Mouse (Mus musculus) CH12.LX (cell line): Measurements from ENCODE around the gene Aip.

Source experiments
- CHD2 ChIP-seq: IDR thresholded peaks from 2 replicates; pipeline ENCODE4 v1.6.1; 2011; ENCODE audit warnings: low read length, improper control_type of control experiment
- CTCF ChIP-seq, 2 experiments: IDR thresholded peaks in 1 of 2; conservative IDR thresholded peaks in 1 of 2; 2 replicates each; pipeline ENCODE4 v1.5.1; 2011 to 2012; ENCODE audit warnings: low read depth in 2 of 2, low read length in 2 of 2, improper control_type of control experiment in 1 of 2, inconsistent platforms in 1 of 2, mild to moderate bottlenecking in 1 of 2, moderate library complexity in 1 of 2
- EP300 ChIP-seq: IDR thresholded peaks from 2 replicates; pipeline ENCODE4 v1.6.1; 2011; ENCODE audit warnings: low read length, improper control_type of control experiment
- GABPA ChIP-seq: IDR thresholded peaks from 2 replicates; pipeline ENCODE4 v1.6.1; 2012; ENCODE audit warnings: low read depth, low read length, improper control_type of control experiment, inconsistent platforms; ENCODE audit not compliant: insufficient replicate concordance
- HCFC1 ChIP-seq: IDR thresholded peaks from 2 replicates; pipeline ENCODE4 v1.6.1; 2012; ENCODE audit warnings: low read depth, mild to moderate bottlenecking, inconsistent platforms, low read length, improper control_type of control experiment
- MAZ ChIP-seq: IDR thresholded peaks from 2 replicates; pipeline ENCODE4 v1.6.1; 2012; ENCODE audit warnings: low read depth, mild to moderate bottlenecking, inconsistent platforms, low read length, improper control_type of control experiment, moderate library complexity
- MEF2A ChIP-seq: IDR thresholded peaks from 2 replicates; pipeline ENCODE4 v1.6.1; 2014; ENCODE audit warnings: low read depth, mild to moderate bottlenecking, inconsistent platforms, low read length, improper control_type of control experiment, borderline replicate concordance
- MXI1 ChIP-seq: IDR thresholded peaks from 2 replicates; pipeline ENCODE4 v1.6.1; 2011; ENCODE audit warnings: mild to moderate bottlenecking, low read depth, low read length, improper control_type of control experiment
- MYC ChIP-seq: IDR thresholded peaks from 2 replicates; pipeline ENCODE4 v1.6.1; 2011; ENCODE audit warnings: low read depth, mild to moderate bottlenecking, improper control_type of control experiment, low read length
- PAX5 ChIP-seq: IDR thresholded peaks from 2 replicates; pipeline ENCODE4 v1.6.1; 2012; ENCODE audit warnings: low read length, inconsistent platforms, mixed read lengths
- POLR2A ChIP-seq: IDR thresholded peaks from 2 replicates; pipeline ENCODE4 v1.6.1; 2011; ENCODE audit warnings: low read depth, mild to moderate bottlenecking, improper control_type of control experiment, low read length
- TCF12 ChIP-seq: IDR thresholded peaks from 2 replicates; pipeline ENCODE4 v1.6.1; 2014; ENCODE audit warnings: low read depth, mild to moderate bottlenecking, inconsistent platforms, low read length, improper control_type of control experiment
- ZC3H11A ChIP-seq: IDR thresholded peaks from 2 replicates; pipeline ENCODE4 v1.6.1; 2012; ENCODE audit warnings: low read depth, mild to moderate bottlenecking, inconsistent platforms, low read length, improper control_type of control experiment
- ZNF384 ChIP-seq: IDR thresholded peaks from 2 replicates; pipeline ENCODE4 v1.6.1; 2012; ENCODE audit warnings: low read depth, low read length, improper control_type of control experiment, inconsistent platforms

DNA sequence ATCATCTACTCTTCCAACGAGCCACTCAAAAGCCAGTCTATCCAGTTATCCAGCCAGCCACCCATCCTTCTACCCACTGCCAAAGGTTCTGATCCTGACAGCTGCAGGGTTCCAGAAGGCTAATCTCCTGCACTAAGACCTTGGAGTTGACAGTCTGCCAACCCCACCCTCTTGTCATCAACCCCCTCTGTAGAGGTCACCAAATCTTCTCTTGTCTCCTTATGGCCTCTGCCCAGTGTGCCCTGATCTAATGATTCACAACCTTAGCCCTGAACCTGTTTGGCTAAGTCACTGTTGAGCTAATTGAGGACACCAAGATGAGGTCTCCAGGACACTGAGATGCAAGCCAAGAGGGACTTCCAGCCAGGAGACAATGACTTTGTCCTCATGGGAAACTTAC is 46.1 kb downstream of the Aip start:
- TF ChIP-seq CTCF (conservative IDR thresholded peaks at IDR 0.05 in 1 of 2, IDR thresholded peaks at IDR 0.05 in 1 of 2; ENCODE audit: low read depth in 2 of 2, low read length in 2 of 2) = no peak
- TF ChIP-seq MXI1 = no peak
- TF ChIP-seq MYC = no peak
- no peak for TF ChIP-seq POLR2A
- TF ChIP-seq HCFC1 = no peak
- no peak for TF ChIP-seq CHD2
- no peak for TF ChIP-seq PAX5
- no peak for TF ChIP-seq GABPA
- no peak for TF ChIP-seq MAZ
- no peak for TF ChIP-seq TCF12
- no peak for TF ChIP-seq MEF2A
- no peak for TF ChIP-seq ZC3H11A
- TF ChIP-seq EP300 = no peak
- no peak for TF ChIP-seq ZNF384
